In the genomic region with DNA sequence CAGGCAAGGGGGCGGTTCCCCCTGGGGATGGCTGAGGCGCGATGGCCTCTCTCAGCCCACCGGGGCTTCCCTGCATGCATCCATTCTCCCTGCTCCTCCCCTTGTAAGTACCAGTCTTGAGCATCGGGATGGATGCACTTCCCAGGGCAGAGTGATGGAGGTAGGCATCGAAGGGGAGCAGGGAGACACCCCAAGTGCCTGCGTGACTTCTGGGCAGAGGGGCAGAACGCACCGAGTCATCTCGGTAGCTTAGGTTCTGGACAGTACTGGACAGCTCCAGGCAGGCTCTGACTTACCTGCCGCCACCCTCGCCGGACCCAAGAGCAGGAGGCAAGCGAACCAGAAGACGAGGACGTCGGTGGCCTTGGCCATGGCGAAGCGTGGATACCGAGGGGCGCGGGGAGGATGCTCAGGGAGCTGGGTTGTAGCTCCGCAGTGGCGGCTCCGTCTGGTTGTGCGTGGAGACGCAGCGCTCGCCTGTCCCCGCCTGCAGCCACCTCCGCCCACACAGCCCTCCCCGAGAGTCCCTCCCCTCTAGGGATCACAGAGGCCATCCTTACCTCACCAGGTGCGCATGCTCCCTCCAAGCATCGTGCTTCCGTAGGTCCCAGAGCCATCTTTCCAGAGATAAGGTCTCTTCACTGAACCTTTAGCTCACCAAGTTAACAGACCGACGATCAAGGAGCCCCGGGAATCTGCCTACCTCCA, we compare ENCODE assay signal across 9 mouse cellular contexts. TPM values are rescaled to one million over a fixed set of nuclear protein-coding genes. Genes with fewer than 3 reads are reported as not detected.
DNase-seq lines count a peak whose midpoint lies in the region; ATAC-seq and TF ChIP-seq lines count a peak whose summit lies in the region.
"Had no signal": no experiment of that assay in that cellular context is flagged by ENCODE, and none has a peak within 500 bp of the region (broad histone marks: within the 10 kb centered on the region; RNA-seq: fewer than 3 reads in every experiment).

A gene (minus strand): TSS at position 658 of the 708 bp plus-strand sequence.

- TF ChIP-seq CTCF in kidney, adult 2 months (conservative IDR thresholded peaks at IDR 0.05; ENCODE audit: insufficient read depth, insufficient read length, low read depth, low read length): no peak

- H3K27me3 ChIP-seq in kidney, adult 2 months (replicated peaks; ENCODE audit: control insufficient read depth, insufficient read depth, low read length): no peaks in the 10 kb centered on the region
- peaks cover 17% of the 10 kb centered on the region for H3K27me3 ChIP-seq in stomach, embryonic 15.5 days (replicated peaks)

- H3K9ac ChIP-seq in stomach, embryonic 15.5 days: no peak within 1 kb of the TSS

- no peaks in the 10 kb centered on the region for H3K9me3 ChIP-seq in stomach, embryonic 15.5 days

- 2% methylated on average over 38 of the region's 38 CpGs for WGBS in kidney, adult 2 months
- WGBS in stomach, embryonic 15.5 days: 3% methylated on average over 38 of the region's 38 CpGs

- H3K4me3 ChIP-seq in kidney, adult 2 months (ENCODE audit: insufficient read depth, low read depth, low read length): 0 out of 2 replicates have a peak within 1 kb of the TSS, but pooled peaks have one; percentile 1
- H3K4me3 ChIP-seq in stomach, embryonic 15.5 days (replicated peaks): peak within 1 kb of the TSS; percentile 20

- no peak for TF ChIP-seq POLR2A in kidney, adult 2 months (IDR thresholded peaks at IDR 0.05; ENCODE audit: low read depth, low read length)

- peak; percentile 47 for ATAC-seq in megakaryocyte-erythroid progenitor cell, adult 5-6 weeks (replicated peaks; ENCODE audit: low FRiP score, low TSS enrichment, poor library complexity, severe bottlenecking)
- peak; percentile 58; the same call in 1 of the 2 replicates for ATAC-seq in stomach, embryonic 15.5 days (ENCODE audit: insufficient read depth, low FRiP score, low read depth)

- peak; percentile 38 for DNase-seq in kidney, adult 2 months
- no peak for DNase-seq in kidney, adult 18-20 months
- peak; percentile 95 for DNase-seq in cerebellum, adult 9-11 months
- DNase-seq in frontal cortex, postnatal 25 days (ENCODE audit: low spot score in 2 of 2): peak; percentile 66 to 73
- peak; percentile 65 to 76 for DNase-seq in layer of hippocampus, postnatal 10 days (ENCODE audit: low spot score in 2 of 2)
- DNase-seq in gastrocnemius, postnatal 10 days: no peak

- no peaks in the 10 kb centered on the region for H3K36me3 ChIP-seq in kidney, adult 2 months (ENCODE audit: control insufficient read depth, insufficient read depth, low read length)
- no peaks in the 10 kb centered on the region for H3K36me3 ChIP-seq in stomach, embryonic 15.5 days

- H3K4me2 ChIP-seq in stomach, embryonic 15.5 days: peak within 1 kb of the TSS; percentile 56

- H3K4me1 ChIP-seq in kidney, adult 2 months (ENCODE audit: control insufficient read depth, insufficient read depth, low read length): peaks cover under 1% of the 10 kb centered on the region; the same call in 1 of the 2 replicates
- H3K4me1 ChIP-seq in stomach, embryonic 15.5 days: 0 out of 2 replicates have a peak, but pooled peaks cover 7% of the 10 kb centered on the region

- no peak within 1 kb of the TSS for H3K27ac ChIP-seq in kidney, adult 2 months (ENCODE audit: insufficient read depth, low read depth, low read length)
- no peak within 1 kb of the TSS for H3K27ac ChIP-seq in stomach, embryonic 15.5 days

RNA-seq across cellular contexts. Expression of the gene that starts here (rescaled TPM):
- polyA plus RNA-seq in kidney, adult 2 months (2012; rRNA removed): 0.26 and 0.55 TPM in 2 replicates
- total RNA-seq in layer of hippocampus, postnatal 10 days (2021): 100 to 1,000 TPM; 168 to 176 TPM
- total RNA-seq in megakaryocyte-erythroid progenitor cell, adult 5-6 weeks (2014; fragmentation: Nextera tagmentation): 0.22 and 1.2 TPM in 2 replicates
- total RNA-seq in megakaryocyte-erythroid progenitor cell, adult 5-6 weeks (2017): 0.23 and 0.75 TPM in 2 replicates
- polyA plus RNA-seq in stomach, embryonic 15.5 days (2015; fragmentation: Nextera tagmentation; extraction: Ambion mirVana): 3.4 and 4.4 TPM in 2 replicates
- under 1 TPM; 0.14 to 0.45 TPM for total RNA-seq in gastrocnemius, postnatal 10 days (2021)
- total RNA-seq: MEL had no signal

Comparison
In these comparisons a context has a peak if more than half of its experiments do, and no peak if none do; other contexts are left out.
1. RNA of the gene that starts here (total RNA-seq): 168 to 176 TPM in layer of hippocampus, postnatal 10 days; 0.22 to 1.2 TPM in megakaryocyte-erythroid progenitor cell, adult 5-6 weeks and 0.14 to 0.45 TPM in gastrocnemius, postnatal 10 days; every median in the first group is over 10 times any median in the second.
2. Peak in DNase-seq and H3K4me3 ChIP-seq in kidney, adult 2 months; RNA of the gene not detected or under 1 TPM.
3. DNase-seq: peak in cerebellum, adult 9-11 months (single experiment), frontal cortex, postnatal 25 days (2 of 2) and layer of hippocampus, postnatal 10 days (2 of 2); none in kidney, adult 18-20 months (single experiment) and gastrocnemius, postnatal 10 days (single experiment).